Mouse (Mus musculus): Measurements from ENCODE around the gene Sdsl.

The Sdsl gene

DNA sequence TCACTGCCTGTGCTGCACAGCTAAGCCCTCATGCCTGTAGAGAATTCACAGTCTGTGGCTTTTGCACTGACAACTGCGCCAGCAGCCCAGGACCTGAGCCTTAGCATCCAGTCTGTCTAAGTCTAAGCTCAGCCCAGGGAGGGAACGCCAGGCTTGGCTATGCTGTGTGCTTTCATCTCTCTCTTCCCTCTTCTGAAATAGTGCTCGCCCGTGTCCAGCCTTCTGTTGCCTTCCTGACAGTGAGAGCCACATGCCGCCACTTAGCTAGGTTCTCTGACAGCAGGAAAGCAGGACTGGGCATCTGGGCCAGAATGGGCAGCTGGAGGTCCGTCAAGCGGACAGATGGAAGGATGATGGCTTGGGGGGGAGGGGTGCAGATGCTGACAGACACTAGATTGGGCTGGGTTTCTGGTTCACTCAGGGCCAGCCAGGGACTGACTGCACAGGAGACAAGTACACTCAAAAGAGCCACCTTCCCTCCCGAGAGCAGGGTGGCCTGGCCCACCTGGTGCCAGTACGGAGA, 21.3 kb upstream of the Sdsl start:
- no peak for DNase-seq

- no peak for DNase-seq
These were observed 20.8 kb upstream of the Sdsl start for GRCm38 (mm10) chr5:120493440-120493839.

DNA sequence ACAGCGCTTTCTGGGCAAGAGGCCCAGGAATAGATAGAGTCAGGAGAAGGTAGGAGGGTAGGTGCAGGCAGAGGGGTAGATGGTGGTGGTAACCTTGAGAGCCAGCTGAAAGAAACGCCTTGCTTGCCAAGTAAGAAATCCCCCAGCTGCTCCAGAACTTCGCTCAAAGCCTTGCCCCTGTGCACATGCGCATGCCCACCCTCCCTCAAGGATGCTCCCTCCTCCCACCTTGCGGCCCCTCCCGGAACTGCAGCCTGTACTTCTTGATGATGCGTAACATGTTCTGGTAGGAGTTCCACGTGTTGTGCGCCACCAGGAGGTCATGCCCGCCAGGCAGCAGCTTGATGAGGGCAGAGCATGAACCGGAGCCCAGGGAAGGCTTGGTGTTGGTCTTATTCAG, 19.8 kb upstream of the Sdsl start:
- DNase-seq, result no peak

- peak; percentile 54 for DNase-seq
These were observed 18.1 kb upstream of the Sdsl start for GRCm38 (mm10) chr5:120490679-120491192.

DNA sequence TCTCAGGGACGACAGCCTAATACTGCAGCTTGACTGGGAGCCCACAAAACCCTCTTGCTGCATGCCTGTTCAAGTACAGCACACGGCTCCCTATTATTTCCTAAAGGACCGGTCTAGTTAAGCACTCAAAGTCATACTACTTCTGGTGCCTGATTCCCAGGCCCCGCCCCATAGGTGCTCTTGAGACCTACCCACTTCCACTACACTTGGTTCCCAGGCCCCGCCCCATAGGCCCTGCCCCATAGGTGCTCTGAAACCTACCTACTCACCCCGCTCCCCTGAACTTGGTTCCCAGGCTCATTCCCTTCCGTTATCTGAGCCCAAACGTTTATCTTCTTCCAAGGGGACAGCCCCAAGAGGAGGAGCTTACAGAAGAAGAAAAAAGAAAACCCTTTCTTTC, 15.2 kb upstream of the Sdsl start:
- no peak for DNase-seq

GRCm38 (mm10) chr5:120483399-120483798, 10.8 kb upstream of the Sdsl start:
- DNase-seq, result no peak

DNA sequence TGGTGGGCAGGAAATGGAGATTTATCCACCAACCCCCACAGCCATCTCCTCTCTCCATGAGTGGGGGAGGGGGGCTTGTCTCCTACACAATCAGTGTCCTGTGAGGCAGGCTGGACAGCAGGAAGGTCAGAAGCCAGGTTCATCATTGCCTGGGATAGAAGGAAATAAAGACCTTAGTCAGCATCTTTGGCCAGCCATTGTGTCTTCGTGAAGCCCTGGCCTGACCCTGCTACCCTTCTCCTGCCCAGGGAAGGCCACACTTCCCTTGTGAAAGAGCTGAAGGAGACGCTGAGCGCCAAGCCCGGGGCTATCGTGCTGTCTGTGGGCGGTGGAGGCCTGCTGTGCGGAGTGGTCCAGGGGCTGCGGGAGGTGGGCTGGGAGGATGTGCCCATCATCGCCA, 8.6 kb upstream of the Sdsl start:
- DNase-seq, result no peak

DNA sequence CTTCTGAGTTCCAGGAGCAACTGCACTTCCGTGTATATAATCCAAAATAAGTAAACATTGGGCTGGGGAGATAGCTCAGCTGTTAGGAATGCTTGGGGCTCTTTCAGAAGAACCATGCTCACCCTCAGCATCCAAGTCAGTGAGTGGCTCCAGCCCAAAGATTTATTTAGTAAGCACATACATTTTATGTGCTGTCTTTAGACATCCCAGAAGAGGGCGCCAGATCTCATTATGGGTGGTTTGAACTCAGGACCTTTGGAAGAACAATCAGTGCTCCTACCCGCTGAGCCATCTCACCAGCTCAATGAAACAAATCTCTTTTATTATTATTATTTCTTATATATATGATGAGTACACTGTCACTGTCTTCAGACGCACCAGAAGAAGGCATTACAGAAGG, 6.9 kb upstream of the Sdsl start:
- DNase-seq, result no peak

- no peak for DNase-seq
These were observed 5.4 kb upstream of the Sdsl start for GRCm38 (mm10) chr5:120477993-120478392.

GRCm38 (mm10) chr5:120476296-120476695, 3.7 kb upstream of the Sdsl start, which contains the start of gene Sds:
Gene Sds, plus strand, starts transcription at chr5:120476526.
- no peak for DNase-seq

DNA sequence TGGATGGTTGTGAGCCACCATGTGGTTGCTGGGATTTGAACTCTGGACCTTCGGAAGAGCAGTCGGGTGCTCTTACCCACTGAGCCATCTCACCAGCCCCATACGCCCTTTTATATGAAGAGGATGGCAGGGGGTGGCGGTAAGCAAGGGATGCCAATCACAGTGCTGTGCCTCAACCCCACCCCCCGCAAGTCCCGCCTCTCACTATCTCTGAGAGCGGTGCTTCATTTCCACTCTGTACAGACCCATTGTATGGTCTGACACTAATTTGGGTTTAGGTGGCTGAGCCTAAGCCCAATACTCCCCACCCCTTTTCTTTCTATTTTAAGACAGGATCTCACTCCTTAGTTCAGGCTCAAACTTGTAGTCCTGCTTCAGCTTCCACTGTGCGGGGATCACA, 3.3 kb upstream of the Sdsl start:
- no peak for DNase-seq

DNA sequence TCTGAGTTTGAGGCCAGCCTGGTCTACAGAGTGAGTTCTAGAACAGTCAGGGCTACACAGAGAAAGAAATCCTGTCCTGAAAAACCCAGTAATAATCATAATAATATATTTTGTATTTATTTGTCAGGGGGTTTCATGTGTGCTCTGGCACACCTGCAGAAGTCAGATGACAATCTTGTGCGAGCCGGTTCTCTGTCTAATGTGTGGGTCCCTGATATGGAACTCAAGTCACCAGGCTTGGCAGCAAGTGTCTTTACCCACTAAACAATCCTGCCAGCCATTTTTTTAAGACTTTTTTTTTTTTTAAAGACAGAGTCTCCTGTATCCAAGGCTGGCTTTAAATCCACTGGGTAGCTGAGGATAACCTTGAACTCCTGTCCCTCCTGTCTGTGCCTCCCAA, 751 bp upstream of the Sdsl start:
- DNase-seq, result no peak

- no peak for DNase-seq
These were observed 1.1 kb downstream of the Sdsl start for GRCm38 (mm10) chr5:120471538-120471937.

DNA sequence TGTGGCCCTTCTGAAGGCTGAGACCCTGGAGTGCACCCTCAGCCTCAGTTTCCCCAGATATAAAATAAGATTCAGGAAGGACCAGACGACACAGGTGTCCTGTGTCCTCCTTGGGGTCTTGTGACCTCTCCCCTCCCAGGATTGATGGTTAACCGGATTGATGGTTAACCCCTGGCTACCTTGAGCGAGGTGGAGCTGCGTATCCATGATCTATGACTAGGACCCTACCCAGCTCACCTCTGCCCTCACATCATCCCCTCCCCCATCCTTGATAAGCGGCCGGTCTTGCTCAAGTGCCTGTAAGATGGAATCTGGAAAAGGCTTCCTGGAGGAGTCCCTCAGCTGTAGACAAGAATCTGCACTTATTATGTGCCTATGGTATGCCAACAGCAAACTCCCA, 3.8 kb downstream of the Sdsl start:
- DNase-seq, result no peak

GRCm38 (mm10) chr5:120468336-120468735, 4.3 kb downstream of the Sdsl start:
- no peak for DNase-seq

GRCm38 (mm10) chr5:120467026-120467425, 5.6 kb downstream of the Sdsl start:
- DNase-seq, result no peak

- DNase-seq, result no peak
These were observed 6.8 kb downstream of the Sdsl start for GRCm38 (mm10) chr5:120465860-120466259.

- DNase-seq, result no peak
These were observed 7.5 kb downstream of the Sdsl start for GRCm38 (mm10) chr5:120465062-120465461.

GRCm38 (mm10) chr5:120464321-120464720, 8.3 kb downstream of the Sdsl start:
- DNase-seq, result no peak

DNA sequence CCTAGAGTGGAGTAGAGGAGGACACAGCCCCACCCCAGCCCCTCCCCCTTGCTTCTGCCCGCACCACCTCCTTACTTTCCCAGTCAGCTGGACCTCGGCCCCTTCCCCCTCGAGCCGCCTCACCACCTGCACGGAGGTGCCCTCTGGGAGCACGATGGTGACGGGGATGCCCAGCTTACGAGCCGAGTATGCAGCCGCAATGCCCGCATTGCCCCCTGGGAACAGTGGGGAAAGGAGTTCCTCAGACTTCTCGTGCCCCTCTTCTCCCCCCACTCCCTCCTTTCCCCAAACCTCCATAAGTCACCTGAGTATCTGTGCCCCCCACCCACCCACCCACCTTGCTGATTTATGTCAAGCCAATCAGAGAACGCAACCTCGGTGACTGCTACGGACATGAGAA, 10.7 kb downstream of the Sdsl start:
- DNase-seq, result no peak

DNA sequence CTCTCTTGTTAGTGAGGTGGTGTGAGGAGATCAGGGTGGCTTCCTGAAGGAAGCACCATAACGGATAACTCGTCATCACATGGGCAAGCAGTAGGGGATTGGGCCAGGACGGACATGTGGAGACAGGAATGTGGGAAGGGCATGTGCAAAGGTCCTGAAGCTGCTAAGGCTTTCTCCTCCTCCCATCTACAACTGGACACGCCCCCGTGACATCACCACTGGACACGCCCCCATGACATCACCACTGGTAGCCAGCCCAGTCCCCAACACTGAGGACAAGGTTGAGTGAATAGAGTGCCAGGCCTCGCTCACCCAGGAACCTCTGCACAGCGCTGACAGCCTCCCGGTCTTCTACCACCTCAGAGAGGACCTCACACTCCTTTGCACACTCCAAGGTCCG, 13.5 kb downstream of the Sdsl start:
- no peak for DNase-seq

GRCm38 (mm10) chr5:120457628-120458027, 15.0 kb downstream of the Sdsl start:
- DNase-seq, result peak; percentile 46

DNA sequence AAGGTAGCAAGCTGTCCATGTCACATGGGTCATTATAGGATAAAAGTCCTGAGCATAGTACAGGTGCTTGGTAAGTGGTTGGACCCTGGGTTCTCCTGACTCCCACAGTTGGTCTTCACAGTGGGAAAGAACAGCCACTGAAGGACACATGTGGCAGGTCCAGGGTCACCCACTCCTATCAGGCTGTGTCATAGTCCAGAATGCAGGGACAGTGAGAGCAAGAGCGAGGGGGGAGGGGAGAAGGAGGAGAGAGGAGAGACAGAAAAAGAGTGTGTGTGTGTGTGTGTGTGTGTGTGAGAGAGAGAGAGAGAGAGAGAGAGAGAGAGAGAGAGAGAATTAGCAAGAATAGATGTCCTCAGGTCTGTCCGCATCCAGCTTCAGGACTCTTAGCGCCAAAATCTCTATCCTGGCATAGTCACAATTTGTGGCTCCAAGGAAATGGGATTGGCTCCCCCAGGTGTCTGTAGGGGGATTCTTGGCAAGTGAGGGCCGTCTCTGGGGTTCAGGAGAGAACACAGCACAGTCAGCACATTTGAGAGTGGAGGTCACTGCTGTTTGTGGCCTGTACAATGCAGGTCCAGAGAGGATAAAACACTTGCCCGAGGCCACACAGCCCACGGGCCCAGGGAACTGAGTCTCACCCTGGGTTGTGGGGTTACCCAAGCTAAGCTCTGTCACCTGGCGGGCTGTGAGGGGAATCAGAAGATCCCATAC, 15.6 kb downstream of the Sdsl start:
- DNase-seq, result no peak

GRCm38 (mm10) chr5:120456253-120456652, 16.4 kb downstream of the Sdsl start:
- no peak for DNase-seq

All from cerebellum, adult 11 months (tissue).